Mouse (Mus musculus): Measurements from ENCODE around the gene Trim43a. TPM values are rescaled to one million over a fixed set of nuclear protein-coding genes. Genes with fewer than 3 reads are reported as not detected.
"Not testable (repeated sequence)": the region's sequence is repeated elsewhere in the genome, so short reads cannot be mapped to it uniquely, and the experiment has no call there.

Gene Trim43a
- polyA plus RNA-seq (2012; ENCODE audit: insufficient read depth, insufficient read length, low replicate concordance, missing spikeins) = not detected in 2 replicates

DNA sequence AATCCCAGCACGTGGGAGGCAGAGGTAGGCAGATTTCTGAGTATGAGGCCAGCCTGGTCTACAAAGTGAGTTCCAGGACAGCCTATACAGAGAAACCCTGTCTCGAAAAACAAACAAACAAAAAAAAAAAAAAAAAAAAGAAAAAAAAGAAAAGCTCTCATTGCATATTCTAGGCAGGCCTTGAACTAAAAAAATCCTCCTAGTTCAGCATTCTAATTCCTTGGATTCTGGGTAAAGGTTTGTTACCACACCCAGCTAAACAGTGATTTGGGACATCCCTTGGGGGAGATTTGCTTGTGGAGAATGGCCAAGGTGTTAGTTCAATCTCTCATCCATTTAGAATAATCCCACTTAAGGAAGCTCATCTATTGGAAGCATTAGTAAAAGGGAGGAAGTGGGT is at the start of gene Trim43a:
TSS of gene Trim43a (plus strand) at position 301 of the 400 bp plus-strand sequence.
- H3K27ac ChIP-seq (ENCODE audit: insufficient read depth, low read depth, low read length); H3K4me1 ChIP-seq (ENCODE audit: control insufficient read depth, insufficient read depth, low read length); H3K4me3 ChIP-seq (ENCODE audit: insufficient read depth, low read depth, low read length): not testable (repeated sequence)
- 74% methylated on average over 2 of the region's 2 CpGs for WGBS

- Histone ChIP-seq H3K4me3 (ENCODE audit: insufficient read depth, low read depth, low read length) (no peak overlapping the region), H3K27ac (ENCODE audit: insufficient read depth, low read depth, low read length) (no peak overlapping the region), H3K4me1 (ENCODE audit: control insufficient read depth, insufficient read depth, low read length) (no peaks in the 10 kb centered on the region)
- 90% methylated on average over 5 of the region's 5 CpGs for WGBS
- TF ChIP-seq POLR2A (IDR thresholded peaks at IDR 0.05; ENCODE audit: insufficient read depth, low read depth, low read length) (no peak), CTCF (IDR thresholded peaks at IDR 0.05; ENCODE audit: insufficient read depth, low read depth, low read length) (no peak)
Measured at GRCm38 (mm10) chr9:88534093-88534492, 46.6 kb upstream of the Trim43a start.

GRCm38 (mm10) chr9:88539546-88540224 is 41.0 kb upstream of the Trim43a start:
- 78% methylated on average over 5 of the region's 5 CpGs for WGBS
- Histone ChIP-seq H3K27ac (ENCODE audit: insufficient read depth, low read depth, low read length) (no peak overlapping the region), H3K4me1 (ENCODE audit: control insufficient read depth, insufficient read depth, low read length) (no peaks in the 10 kb centered on the region), H3K4me3 (ENCODE audit: insufficient read depth, low read depth, low read length) (no peak overlapping the region)
- TF ChIP-seq POLR2A (IDR thresholded peaks at IDR 0.05; ENCODE audit: insufficient read depth, low read depth, low read length) (no peak), CTCF (IDR thresholded peaks at IDR 0.05; ENCODE audit: insufficient read depth, low read depth, low read length) (no peak)

DNA sequence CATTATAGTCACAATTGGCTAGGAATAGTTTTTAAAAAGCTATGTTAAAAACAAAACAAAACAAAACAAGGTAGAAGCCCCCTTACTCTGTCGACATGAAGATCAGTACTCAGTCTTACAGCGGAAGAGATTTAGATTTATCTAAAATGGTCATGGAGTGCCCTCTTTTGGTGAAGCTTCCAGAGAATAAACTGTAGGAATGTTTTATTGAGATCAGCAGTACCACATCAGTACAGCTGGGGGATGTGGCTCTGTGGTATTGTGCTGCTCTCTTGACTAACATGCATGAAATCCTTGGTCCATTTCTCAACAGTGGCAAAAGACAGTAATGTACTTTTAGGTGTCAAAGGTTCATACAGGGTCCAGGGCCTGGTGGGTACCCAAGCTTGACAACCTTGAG is 37.9 kb upstream of the Trim43a start:
- TF ChIP-seq POLR2A (IDR thresholded peaks at IDR 0.05; ENCODE audit: insufficient read depth, low read depth, low read length) (no peak), CTCF (IDR thresholded peaks at IDR 0.05; ENCODE audit: insufficient read depth, low read depth, low read length) (no peak)
- no peak overlapping the region for H3K4me3 ChIP-seq (ENCODE audit: insufficient read depth, low read depth, low read length)
- H3K4me1 ChIP-seq (ENCODE audit: control insufficient read depth, insufficient read depth, low read length) = no peaks in the 10 kb centered on the region
- 5% methylated on average over 2 of the region's 2 CpGs for WGBS
- no peak overlapping the region for H3K27ac ChIP-seq (ENCODE audit: insufficient read depth, low read depth, low read length)

- no peak overlapping the region for H3K27ac ChIP-seq (ENCODE audit: insufficient read depth, low read depth, low read length)
- H3K4me3 ChIP-seq (ENCODE audit: insufficient read depth, low read depth, low read length) = no peak overlapping the region
- 22% methylated on average over 3 of the region's 3 CpGs for WGBS
- TF ChIP-seq CTCF (IDR thresholded peaks at IDR 0.05; ENCODE audit: insufficient read depth, low read depth, low read length) (no peak), POLR2A (IDR thresholded peaks at IDR 0.05; ENCODE audit: insufficient read depth, low read depth, low read length) (no peak)
- peaks cover 5% of the 10 kb centered on the region for H3K4me1 ChIP-seq (ENCODE audit: control insufficient read depth, insufficient read depth, low read length)
Measured at GRCm38 (mm10) chr9:88545534-88545933, 35.2 kb upstream of the Trim43a start.

GRCm38 (mm10) chr9:88546166-88546565 is 34.5 kb upstream of the Trim43a start:
- Histone ChIP-seq H3K27ac (ENCODE audit: insufficient read depth, low read depth, low read length) (no peak overlapping the region), H3K4me1 (ENCODE audit: control insufficient read depth, insufficient read depth, low read length) (peaks cover 5% of the 10 kb centered on the region), H3K4me3 (ENCODE audit: insufficient read depth, low read depth, low read length) (no peak overlapping the region)
- 0% methylated on average over 2 of the region's 2 CpGs for WGBS
- TF ChIP-seq POLR2A (IDR thresholded peaks at IDR 0.05; ENCODE audit: insufficient read depth, low read depth, low read length) (no peak), CTCF (IDR thresholded peaks at IDR 0.05; ENCODE audit: insufficient read depth, low read depth, low read length) (no peak)

- Histone ChIP-seq H3K4me1 (ENCODE audit: control insufficient read depth, insufficient read depth, low read length) (peaks cover 5% of the 10 kb centered on the region), H3K4me3 (ENCODE audit: insufficient read depth, low read depth, low read length) (no peak overlapping the region), H3K27ac (ENCODE audit: insufficient read depth, low read depth, low read length) (no peak overlapping the region)
- 62% methylated on average over 8 of the region's 8 CpGs for WGBS
- no peak for TF ChIP-seq POLR2A (IDR thresholded peaks at IDR 0.05; ENCODE audit: insufficient read depth, low read depth, low read length)
Measured at GRCm38 (mm10) chr9:88546657-88547056, 34.0 kb upstream of the Trim43a start.

- peaks cover 5% of the 10 kb centered on the region for H3K4me1 ChIP-seq (ENCODE audit: control insufficient read depth, insufficient read depth, low read length)
- 14% methylated on average over 7 of the region's 7 CpGs for WGBS
- no peak overlapping the region for H3K4me3 ChIP-seq (ENCODE audit: insufficient read depth, low read depth, low read length)
- no peak overlapping the region for H3K27ac ChIP-seq (ENCODE audit: insufficient read depth, low read depth, low read length)
- TF ChIP-seq CTCF (IDR thresholded peaks at IDR 0.05; ENCODE audit: insufficient read depth, low read depth, low read length) (no peak), POLR2A (IDR thresholded peaks at IDR 0.05; ENCODE audit: insufficient read depth, low read depth, low read length) (no peak)
Measured at GRCm38 (mm10) chr9:88547270-88547669, 33.4 kb upstream of the Trim43a start.

DNA sequence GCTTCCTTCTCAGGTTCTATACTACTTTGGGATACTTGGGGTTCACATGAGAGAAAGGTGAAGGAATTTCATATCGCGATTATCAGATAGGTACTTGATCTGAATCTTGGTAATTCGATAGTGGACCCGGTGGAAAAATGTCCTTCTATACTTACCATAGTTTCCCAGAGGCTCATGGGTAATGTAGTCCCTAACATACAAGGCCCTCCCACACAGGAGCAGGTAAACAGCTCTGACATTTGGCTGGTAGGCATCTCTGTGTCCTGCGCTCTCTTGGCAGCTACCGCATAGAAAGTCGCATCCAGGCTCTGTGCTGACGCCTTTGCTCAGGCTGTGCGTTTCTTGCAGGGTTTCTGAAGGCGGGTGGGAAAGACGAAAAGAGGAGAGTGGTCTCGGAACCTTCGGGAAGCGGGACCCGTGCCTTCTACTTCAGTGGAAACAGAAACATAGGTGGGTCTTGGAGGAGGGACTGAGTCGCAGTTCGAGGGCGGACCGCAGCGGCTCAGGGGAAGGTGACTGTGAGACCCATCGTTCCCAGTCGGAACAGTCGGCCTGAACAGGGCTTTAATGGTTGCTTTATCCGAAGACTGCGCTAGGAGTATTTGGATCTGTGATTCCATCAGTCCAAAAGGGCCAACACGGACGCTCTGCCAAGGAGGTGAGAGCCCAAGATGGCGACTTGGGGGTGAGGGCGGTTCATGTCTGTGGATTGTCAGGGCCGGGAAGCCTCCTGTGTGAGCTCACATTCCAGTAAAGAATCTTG is 32.7 kb upstream of the Trim43a start, which contains the start of gene Zfp949:
TSS of gene Zfp949 (plus strand) at position 170 of the 763 bp plus-strand sequence.
- Histone ChIP-seq H3K4me3 (ENCODE audit: insufficient read depth, low read depth, low read length) (peak within 1 kb of the TSS; percentile 99), H3K4me1 (ENCODE audit: control insufficient read depth, insufficient read depth, low read length) (peaks cover 5% of the 10 kb centered on the region), H3K27ac (ENCODE audit: insufficient read depth, low read depth, low read length) (peak within 1 kb of the TSS; percentile 90)
- TF ChIP-seq CTCF (IDR thresholded peaks at IDR 0.05; ENCODE audit: insufficient read depth, low read depth, low read length) (no peak), POLR2A (IDR thresholded peaks at IDR 0.05; ENCODE audit: insufficient read depth, low read depth, low read length) (peak; percentile 56; the same call in 1 of the 2 replicates)
- under 1% methylated on average over 30 of the region's 30 CpGs for WGBS

Data from olfactory bulb, adult 2 months (tissue).